Mouse (Mus musculus): Measurements from ENCODE around the gene Cd81. TPM values are rescaled to one million over a fixed set of nuclear protein-coding genes. Genes with fewer than 3 reads are reported as not detected.

Gene Cd81
- total RNA-seq, 4 experiments from 2014 or later: 689 to 780 (median 728) TPM

DNA sequence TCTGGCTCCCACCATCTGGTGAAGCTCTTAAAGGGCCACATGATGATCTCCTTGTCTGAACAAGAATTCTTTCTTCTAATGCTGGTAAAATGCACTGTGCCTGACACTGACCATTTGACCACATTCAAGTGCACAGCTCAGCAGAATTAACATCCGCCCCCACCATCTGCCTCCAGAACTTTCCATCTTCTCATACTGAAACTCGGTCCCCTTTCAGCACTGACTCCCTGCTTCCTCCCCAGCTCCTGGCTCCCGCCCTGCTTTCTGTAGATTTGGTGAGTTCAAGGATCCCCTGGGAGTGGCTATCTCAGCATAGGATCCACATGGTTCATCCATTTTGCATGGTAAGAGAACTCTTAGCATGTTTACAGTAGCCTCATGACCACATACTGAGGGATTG lies 31.8 kb upstream of the Cd81 start:
- no peak for DNase-seq

DNA sequence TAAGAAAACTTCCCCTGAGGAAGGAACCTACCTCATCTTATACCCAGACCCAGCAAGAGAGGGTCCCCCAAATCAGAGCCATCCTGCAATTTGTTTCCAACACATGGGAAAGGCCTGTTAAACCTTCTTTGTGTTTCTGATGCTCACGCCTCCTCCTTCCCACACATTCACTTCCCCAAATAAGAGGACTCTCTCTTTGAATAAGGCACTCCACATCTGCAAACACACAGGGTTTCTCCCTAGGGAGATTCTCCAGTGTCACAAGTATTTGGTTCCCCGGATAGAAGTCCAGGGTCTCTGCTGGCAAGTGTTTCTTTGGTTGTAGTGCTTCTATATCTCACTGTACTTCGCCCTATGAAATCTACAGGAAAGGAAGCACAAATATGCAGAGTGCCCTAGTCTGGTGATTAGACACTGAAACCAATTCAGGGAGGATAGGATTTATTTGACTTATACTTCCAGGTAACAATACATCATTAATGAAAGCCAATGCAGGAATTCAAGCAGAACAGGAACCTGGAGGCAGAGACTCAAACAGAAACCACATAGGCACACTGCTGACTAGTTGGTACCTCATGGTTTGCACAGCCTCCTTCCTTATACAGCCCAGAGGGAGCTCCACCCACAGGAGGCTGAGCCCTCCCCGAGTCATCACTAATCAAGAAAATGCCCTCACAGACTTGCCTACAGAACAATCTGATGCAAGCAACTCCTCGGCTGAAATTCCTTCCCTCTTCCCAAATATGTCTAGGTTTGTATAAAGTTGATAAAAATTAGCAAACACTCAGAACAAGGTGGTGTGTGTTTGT lies 31.0 kb upstream of the Cd81 start:
- no peak for DNase-seq

DNA sequence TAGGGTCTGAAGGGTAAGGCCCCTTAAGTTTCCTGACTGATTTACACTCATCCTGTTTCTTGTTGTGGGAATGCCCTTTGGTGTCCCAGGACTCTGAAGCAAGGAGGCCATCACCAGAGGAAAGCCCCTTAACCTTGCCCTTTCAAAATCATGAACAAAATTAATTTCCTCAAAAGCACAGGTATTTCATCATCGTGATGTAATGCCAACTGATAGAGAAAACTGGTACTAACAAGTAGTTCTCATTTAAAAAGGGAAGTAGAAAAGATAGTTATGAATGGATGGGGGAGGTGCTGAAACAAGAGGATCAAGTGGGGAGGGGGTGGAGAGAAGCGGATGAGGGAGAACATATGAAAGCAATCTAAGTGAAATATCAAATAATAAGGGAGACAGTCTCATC lies 29.0 kb upstream of the Cd81 start:
- no peak for DNase-seq

DNA sequence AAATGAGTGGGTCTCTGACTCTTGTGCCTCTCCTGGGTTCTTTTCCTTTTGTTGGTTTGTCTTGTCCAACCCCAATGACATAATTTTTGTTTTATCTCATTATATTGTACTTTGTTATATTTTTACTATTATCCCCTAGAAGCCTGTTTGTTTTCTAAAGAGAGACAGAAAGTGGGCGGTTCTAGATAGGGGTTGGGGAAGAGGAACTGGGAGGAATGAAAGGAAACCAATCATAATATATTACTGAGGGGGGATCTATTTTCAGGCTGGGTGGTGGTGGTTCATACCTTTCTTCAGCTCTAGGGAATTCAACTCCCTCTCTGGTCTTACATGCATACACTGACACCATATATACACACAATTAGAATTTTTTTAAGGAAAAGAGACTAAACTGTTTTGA lies 28.2 kb upstream of the Cd81 start:
- DNase-seq: no peak

DNA sequence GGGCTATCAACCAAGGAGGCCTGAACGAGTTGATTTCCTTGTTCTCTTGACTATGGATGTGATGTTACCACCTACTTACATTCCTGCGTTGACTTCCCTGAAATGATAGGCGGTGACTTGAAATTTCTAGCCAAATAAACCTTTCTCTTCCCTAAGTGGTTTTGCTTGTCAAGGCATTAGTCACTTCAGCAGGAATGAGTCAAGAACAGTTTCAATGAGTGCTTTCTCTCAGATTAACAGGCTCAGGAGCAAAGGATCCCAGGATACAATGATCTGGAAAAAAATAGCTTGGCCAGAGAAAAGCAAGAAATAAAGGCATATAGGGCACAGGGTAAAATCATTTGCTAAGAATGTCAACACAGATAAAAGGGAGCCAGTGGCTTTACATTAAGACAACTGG lies 27.0 kb upstream of the Cd81 start:
- DNase-seq: no peak

DNA sequence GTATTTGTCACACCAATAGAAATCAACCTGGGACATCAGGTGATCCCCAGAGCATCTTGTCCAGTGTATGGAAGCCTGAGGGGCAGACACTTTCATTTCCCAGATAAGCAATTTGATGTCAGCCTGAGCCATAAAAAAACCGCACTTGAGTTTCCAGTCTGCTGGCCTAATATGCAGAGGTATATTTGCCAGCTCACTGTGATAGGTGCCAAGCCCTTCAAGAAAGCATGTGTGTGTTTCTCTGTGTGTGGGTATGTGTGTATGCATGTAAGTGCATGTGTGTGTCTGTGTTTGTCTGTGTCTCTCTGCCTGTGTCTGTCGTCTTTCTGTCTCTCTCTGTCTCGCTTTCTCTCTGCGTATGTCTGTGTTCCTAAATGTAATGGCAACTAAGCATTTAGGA lies 25.3 kb upstream of the Cd81 start:
- DNase-seq: no peak

DNA sequence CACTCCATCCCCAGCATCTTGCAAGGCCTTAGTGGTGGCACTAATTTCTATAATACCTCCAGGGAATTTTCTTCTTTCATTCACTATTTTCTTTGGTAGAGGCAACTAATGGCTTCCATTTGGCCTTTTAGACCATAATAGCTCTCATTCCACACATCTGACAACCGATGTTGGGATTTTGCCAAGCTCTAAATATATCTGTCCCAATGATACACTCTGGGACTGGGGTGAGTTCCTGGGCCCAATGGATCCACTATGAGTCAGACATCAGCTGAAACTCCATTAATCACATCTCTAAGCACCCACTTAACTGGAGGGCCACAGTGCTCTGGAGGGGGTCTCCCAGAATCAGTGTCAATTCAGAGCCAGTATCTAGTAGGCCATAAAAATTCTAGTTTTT lies 20.7 kb upstream of the Cd81 start:
- no peak for DNase-seq

DNA sequence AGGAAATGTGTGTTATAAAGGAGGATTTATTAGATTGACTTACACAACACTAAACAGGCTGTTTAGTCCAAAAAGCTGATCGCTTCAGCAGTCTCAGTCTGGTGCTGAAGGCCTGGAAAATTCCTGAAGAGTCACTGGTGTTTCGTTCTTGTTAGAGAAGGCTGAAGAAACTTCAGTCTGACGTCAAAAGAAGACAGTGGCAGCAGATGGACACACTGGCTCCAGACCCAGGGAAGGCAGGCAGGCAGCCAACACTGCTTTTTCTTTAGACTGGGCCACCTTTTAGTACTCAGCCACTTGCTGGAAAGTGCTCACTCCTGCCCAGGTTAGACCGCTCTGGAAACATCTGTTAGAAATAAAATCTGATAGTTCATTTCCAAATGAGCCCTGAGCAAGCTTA lies 19.0 kb upstream of the Cd81 start:
- DNase-seq: no peak

DNA sequence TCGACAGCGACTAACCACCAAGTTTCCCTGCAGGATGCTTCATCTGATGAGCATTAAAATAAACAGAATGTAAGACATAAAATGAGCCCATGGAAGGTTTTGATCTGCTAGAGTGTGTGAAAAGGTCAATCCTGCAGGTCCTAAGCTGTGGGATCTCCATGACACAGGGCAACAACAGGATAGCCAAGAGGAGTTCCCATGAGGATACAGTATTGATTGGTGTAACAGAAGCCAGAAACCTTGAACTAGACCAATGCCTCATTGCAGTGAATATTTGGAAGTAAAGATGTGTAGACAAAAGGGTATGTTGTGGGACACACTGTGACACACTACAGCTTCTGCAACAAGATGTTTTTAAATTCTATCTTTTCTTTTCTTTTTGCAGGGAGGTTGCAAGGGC lies 18.4 kb upstream of the Cd81 start:
- no peak for DNase-seq

DNA sequence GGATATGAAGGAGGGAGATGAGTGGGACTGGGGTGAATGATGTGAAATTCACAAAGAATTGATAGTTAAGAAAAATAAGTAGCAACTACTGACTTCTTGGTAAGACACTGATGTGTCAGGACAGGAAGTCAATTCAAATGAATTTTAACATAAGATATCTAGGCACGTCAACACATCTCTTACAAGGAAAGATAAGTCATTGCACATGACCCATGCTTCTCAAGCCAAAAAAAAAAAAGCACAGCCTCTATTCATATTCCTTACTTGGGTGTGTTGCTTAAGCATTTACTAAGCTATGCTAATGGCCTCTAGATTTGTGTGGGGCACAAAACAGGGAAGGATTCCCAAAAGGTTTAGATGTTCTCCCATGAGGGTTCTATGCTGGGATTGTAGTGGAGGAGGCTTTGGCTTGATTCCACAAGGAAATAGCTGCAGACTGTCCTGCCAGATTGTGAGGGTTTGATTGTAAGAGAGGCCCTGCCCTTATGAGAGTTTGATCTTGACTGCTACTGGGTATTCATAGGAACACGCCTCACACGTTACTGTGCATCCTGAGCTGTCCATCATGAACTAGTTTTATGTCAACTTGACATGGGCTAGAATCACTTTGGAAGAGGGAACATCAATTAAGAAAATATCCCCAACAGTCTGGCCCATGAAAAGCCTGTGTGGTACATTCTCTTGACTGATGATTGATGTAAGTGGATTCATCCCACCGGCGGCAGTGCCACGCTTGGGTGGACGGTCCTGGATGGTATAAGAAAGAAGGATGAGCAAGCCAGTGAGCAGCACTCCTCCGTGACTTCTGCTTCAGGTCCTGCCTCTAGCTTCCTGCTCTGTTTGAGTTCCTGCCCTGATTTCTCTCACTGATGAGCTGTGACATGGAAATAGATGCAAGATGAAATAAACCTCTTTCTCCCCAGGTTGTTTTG lies 17.8 kb upstream of the Cd81 start:
- no peak for DNase-seq

DNA sequence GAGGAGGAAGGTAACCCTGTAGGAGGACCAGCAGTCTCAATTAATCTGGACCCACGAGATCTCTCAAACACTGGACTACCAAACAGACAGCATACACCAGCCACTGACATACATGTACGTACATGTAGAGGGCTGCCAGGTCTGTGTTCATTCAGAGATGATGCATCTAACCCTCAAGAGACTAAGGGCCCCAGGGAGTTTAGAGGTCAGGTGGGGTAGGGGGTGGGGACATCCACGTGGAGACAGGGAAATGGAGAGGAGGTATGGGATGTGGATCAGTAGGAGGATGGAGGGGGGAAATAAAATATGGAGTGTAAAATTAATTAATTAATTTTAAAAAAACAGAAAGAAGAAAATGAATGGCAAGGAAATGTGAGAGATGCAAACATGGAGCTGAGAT lies 15.8 kb upstream of the Cd81 start:
- no peak for DNase-seq

DNA sequence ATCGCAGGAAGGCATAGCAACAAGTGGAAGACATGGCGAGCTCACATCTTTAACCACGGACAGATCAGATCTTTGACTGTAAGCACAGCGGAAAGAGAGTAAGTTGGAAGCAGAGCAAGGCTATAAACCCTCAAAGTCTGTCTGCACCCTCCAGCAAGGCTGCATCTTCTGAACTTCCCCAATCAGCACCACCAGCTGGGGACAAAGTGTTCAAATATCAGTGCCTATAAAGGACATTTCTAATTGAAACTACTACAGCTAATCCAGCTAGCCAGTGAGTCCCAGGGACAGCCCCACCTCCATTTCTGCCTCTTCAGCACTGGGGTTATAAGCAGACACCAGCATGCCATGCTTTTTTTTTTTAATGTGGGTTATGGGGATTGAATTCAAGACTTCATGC lies 15.2 kb upstream of the Cd81 start:
- no peak for DNase-seq

DNA sequence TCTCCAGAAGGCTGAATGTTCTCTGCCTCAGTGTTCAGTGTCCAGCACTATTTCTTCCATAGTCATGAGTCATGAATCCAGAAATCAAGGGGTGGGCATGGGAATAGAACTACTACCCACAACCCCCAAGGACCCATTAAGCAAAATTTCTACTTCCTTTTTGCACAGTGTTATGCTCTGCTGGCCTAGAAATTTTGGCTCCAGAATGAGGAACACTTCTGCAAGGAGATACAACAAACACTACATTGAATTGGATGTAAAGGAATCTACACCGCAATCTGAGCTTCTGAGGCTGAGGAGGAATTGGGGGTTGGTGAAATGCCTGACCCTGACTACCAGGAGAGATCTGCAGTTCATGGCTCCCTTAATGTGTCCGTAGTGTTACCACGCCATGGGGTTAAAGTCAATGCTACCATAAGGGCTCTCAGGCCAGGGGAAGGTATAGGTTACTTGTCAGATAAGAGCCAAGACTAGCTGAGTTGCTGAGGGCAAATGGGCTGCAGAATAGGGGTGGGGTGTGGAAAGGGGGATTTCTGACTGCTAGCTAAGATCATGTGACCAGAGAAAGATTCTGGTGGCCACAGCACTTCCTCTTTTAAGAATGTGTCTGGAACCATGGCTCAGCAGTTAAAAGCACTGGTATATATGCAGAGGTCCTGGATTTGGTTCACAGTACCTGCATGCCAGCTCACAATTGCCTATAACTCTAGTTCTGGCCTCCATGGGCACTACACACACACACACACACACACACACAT lies 14.2 kb upstream of the Cd81 start:
- no peak for DNase-seq

DNA sequence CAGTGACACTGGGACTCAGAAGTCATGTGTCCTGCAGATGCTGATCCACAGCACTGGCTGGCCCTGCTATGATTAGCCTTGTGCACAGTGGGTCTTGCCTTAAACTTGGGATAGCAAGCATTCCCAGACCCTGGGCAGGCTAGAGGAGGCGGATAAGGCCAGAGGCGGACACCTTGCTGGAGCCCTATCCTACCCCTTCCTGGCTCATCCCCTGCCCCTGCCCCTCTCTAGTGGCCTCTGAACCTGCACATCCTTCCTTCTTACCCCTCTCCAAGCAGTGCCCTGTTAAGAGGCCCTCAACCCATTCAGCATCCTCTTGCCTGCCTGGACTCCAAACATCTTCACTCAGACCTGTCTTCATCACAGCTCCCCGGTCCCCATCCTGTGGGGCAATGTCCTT lies 12.0 kb upstream of the Cd81 start:
- DNase-seq: no peak

DNA sequence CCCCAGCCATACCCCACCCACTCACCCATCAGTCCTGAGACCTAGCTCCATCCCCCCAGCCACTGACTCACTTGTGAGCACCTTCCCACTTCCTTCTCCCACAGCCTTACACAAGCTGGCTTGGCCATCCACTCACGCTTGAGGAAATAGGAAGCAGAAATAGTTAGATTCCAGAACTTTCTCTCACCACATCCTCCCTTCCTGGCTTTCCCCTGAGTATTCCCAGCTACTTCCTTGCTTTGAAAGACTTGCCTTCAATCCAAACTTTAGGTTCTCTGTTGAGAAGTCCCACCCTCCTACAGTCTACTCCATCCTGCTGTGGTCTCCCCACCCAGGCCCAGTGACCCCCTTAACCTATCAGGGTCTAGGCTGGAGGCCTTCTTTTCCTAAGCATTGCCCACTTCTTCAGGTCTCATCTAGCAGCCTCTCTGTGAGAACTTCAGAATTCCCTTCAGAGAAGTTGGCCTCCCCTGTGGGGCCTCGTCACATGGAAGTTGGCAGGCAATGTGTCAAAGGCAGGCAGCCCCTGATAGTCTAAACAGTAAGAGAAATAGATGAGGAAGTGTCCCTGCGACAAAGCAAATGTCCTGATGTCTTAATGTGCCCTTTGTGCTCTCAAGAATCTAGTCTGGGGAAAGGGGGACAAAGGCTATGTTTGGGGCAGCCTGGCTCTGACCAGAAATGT lies 11.3 kb upstream of the Cd81 start:
- no peak for DNase-seq

DNA sequence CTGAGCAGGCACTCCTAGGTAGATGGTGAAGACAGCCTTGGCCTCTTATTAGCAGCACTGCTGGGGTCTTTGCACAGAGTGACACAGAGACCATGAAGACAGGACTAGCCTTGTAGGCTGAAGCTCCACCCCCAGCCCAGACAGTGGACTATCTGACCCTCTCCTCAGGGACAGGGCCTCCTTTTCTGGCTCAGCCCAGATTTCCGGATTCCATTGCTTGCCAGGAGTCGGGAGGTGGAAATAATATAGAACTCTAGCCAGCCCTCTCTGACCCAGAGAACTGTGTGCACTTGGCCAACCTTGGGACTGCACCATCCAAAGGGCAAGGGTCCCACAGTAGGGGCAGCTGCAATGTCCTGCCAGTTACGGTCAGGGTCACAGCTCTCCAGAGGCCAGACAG lies 10.4 kb upstream of the Cd81 start:
- peak; percentile 81 for DNase-seq

DNA sequence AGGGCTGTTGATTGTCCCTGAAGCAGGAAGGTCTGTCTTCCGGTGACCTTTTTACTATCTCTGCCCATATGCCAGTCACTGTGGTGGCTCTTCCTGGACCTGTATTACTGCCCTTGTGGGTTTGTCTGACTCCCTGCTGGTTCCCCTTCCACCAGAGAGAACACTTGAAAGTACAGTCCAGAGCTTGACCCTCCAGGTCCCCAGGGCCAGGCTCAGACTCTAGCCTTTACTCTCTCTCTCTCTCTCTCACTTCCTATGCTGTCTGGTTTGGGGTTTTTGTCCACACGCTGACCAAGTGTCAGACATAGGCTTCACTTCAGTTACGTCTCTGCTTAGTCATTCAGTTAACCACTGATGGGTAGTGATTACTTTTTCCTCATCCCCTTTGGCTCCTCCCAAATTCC lies 9.6 kb upstream of the Cd81 start:
- DNase-seq: no peak

DNA sequence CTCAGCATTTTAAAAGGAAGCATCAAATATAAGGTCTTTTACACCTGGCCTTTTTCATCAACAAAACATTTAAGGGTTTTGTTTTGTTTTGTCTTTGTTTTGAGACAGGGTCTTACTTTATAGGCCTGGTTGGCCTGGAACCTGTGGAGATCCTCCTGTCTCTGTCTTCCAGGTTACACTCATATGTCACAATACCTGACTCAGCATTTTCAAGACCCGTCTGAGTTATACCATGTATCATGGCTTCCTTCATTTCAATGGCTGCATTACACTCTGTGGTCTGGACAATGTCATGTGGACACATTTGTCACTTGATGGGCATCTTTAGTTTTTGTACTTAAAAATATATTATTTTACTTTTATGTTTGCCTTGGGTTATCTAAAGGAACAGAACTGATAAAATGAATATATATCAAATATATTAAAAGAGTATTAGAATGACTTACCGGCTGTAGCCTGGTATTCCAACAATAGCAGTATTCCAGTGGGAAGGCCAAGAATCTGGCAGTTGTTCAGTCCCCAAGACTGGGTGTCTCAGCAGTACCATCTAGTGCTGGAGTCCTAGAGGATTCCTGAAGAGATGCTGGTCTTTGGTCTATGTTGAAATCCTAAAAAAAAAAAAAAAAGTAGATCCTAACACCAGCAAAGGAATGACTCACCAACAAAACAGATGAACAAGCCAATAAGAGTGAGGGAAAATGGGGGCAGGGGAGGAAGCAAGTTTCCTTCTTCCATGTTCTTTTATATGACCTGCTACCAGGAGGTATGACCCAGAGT lies 8.3 kb upstream of the Cd81 start:
- no peak for DNase-seq

DNA sequence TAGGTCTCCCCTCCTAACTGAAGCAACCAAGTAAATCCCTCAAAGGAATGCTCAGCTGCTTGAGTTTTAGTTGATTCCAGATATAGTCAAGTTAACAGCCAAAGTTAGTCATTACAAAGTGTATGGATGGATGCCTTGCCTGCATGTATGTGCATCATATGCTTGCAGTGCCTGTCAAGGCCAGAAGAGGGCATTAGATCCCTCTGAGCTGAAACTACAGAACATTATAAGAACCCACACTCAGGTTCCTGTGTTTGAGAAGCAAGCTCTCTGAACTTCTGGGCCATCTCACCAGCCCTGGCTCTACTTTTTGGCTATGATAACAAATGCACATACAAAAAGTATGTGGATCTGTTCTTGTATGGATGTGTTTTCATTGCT lies 7.7 kb upstream of the Cd81 start:
- no peak for DNase-seq

DNA sequence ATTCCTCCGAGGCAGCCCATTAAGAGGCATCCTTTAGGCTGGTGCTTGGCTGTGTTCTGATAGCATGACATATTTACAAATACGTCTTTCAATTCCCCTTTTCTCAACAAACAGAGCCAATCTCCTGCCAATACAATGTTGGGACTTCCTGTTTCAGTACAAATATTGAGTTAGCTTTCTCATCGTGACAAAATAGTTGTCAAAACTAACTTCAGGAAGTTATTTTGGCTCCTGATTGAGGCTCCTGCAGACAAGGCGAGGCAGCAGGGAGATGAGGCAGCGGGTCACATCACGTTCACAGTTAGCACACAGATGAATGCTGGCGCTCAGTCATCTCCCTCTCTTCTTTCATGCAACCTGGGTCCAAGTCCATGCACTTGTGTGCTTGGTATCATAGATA lies 6.2 kb upstream of the Cd81 start:
- DNase-seq: no peak

DNA sequence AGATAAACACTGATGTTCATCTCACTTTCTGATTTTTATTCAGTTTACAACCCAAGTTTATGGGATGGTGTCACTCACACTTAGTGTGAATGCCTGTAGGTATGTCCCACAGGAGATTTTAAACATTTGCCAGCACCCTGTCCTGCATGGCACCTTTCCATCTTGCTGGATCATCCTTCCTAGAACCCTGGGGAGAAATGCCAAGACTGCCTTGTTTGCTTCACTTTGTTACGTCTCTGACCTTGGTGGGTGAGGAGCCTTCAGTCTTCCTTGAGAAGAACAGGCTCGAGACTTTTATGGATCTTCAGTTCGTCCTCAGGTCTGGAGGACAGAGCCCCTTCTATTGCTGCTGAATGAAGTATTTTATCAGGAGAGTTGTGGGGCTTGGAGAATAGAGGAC lies 3.2 kb upstream of the Cd81 start:
- no peak for DNase-seq
